Mouse (Mus musculus): Measurements from ENCODE around the gene Rpl39. TPM values are rescaled to one million over a fixed set of nuclear protein-coding genes. Genes with fewer than 3 reads are reported as not detected.

Gene Rpl39
- 1,000 to 10,000 TPM; 1,621 to 1,624 TPM for total RNA-seq (2023)

DNA sequence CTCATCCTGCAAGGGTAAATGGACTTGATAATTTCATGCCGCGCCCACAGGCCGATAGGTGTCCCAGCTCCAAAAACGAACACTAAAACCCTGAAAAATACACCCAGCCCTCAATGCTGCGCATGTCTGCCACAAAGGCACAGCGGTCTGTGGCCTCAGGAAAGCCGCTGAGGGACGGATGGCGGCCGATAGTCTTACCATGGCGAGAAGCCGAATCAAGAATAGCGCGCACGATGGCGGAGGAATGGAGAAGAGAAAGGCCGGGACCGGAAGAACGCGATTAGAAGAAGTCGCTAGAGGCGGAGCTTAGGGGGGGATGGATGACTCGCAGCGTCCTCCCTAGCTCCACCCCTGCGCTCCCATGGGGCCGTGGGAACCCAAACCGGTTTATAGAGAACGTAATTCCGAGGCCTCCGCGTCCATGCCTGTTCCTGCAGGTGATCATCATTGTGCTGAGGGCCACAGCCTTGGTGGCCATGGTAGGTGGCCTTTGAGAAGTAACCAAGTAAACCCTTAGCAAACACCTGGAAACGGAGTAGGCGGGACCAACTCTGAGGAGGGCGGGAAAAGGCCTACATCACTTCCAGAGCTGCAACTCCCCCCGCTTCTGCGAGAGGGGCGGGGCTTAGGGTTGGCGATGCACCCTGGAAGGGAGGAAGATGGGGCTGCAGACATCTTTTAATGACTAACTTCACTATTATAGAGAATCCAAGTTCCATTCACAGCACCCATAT lies at the start of gene Rpl39:
Rpl39 (minus strand) TSS at position 476 of the 734 bp plus-strand sequence.

DNA sequence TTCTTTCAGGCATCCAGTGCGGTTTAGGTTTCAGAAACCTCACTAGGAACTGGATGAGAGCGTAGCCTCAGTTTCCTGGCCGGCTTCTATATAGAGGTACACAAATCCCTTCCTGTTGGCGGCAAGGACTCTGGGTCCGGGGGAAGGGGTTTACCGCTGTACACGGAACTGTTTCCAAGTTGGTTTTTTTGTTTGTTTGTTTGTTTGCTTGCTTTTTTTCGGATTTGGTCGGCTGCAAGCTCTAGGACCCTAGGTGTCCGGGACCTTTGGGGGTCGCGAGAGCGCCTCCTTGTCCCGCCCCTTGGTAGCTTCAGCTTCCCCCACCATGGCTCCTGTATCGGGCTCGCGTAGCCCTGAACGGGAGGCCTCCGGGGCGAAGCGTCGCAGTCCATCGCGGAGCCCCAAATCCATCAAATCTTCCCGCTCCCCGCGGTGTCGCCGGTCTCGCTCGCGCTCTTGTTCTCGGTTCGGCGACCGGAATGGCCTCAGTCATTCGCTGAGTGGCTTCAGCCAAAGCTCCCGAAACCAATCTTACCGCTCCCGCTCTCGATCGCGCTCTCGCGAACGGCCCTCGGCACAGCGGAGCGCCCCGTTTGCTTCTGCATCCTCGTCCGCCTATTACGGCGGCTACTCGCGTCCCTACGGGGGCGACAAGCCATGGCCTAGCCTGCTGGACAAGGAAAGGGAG lies 41.6 kb upstream of the Rpl39 start, which contains the start of gene Nkap:
Nkap (plus strand) TSS at position 125 of the 688 bp plus-strand sequence.

DNA sequence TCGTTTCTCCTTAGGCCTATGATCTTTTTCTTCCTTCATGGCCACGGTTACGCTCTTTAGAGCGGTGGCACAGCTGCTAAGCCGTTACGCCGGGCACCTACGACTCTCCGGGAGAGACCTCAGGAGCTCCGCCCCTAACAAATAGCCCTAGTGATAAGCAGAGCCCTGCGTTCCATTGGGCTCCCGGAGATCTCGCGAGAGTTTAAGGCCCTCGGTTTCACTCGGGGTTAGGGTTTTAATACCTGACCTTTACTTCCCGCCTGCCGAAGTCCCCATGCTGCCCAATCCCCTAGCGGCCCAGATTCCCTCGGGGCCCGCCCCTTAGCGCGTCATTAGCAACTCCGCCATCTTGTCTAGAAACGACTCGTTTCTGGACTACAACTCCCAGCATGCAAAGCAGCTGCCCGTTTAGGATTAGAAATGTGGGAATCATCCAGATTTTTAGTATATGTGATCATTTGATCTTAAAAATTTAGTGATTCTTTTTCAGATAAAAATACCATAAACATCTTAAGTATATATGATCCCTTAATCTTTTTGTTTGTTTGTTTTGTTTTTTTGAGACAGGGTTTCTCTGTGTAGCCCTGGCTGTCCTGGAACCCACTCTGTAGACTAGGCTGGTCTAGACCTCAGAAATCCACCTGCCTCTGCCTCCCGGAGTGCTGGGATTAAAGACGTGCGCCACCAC lies 25.1 kb upstream of the Rpl39 start, which contains the start of gene Upf3b:
Upf3b (minus strand) TSS at position 130 of the 688 bp plus-strand sequence.

DNA sequence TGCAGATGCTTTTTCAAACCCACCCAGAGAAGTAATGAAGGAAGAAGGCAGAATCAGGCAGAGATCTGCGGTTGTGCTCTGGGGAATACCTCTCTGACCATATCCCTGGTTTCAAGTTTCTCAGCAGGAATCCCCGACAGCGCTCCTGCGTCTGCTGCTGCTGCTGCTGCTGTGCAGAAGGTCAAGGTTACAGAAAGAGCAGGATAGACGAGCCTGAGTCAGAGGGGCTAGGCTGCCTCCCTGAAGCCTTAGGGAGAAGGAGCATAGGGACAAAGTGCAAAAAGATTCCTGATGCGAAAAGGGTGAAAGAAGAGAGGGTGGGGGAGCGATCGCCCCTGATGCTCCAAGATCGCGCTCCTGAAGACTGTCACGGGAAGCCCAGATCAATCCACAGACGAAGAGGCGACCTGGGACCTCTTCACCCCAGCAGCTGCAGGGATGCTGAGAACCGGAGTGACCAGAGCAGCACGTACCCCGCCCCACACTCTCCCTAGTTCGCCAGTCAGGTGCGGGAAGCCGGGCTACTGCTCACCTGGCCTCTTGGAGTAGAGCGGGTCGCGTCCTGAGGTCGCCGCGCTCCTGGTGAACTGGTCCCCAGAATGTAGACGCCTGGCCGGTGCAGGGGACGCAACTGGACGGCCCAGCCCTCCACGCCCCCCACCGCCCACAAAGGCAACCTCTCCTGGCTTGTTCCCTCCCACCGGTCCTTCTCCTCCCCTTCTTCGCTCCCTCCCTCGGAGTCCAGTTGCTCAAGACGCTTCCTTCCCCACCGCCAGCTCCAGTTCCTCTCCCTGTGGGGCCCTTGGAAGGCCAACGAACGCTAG lies 36.9 kb downstream of the Rpl39 start, which contains the start of gene Sowahd:
Sowahd (plus strand) TSS at position 780 of the 824 bp plus-strand sequence.

Other genes starting within 250 kb of the Rpl39 start
- gene Ube2a, start 211.5 kb downstream of the Rpl39 start, total RNA-seq (2023): 10 to 100 TPM; 62.5 to 69.3 TPM
- gene C330007P06Rik, start 211.3 kb downstream of the Rpl39 start, total RNA-seq (2023): 10 to 100 TPM; 38.2 to 39.9 TPM
- 10 to 100 TPM; 15.6 to 15.7 TPM for gene Nkrf, start 182.5 kb downstream of the Rpl39 start, total RNA-seq (2023)
- gene Sept6, start 93.6 kb downstream of the Rpl39 start, total RNA-seq (2023): 100 to 1,000 TPM; 162 to 167 TPM
- not detected for gene Sowahd, start 36.6 kb downstream of the Rpl39 start, total RNA-seq (2023)
- gene Upf3b, start 24.9 kb upstream of the Rpl39 start, total RNA-seq (2023): 10 to 100 TPM; 29.2 to 31.6 TPM
- 10 to 100 TPM; 14.3 to 19.1 TPM for gene Nkap, start 41.4 kb upstream of the Rpl39 start, total RNA-seq (2023)
- gene Akap14, start 83.4 kb upstream of the Rpl39 start, total RNA-seq (2023): under 1 TPM in 1 of 2 experiments, not detected in 1; 0.33 TPM
- gene Ndufa1, start 105.8 kb upstream of the Rpl39 start, total RNA-seq (2023): 100 to 1,000 TPM in 1 of 2 experiments, 10 to 100 TPM in 1; 83.6 to 118 TPM
- 1 to 10 TPM; 3.0 to 3.5 TPM for gene Rnf113a1, start 105.8 kb upstream of the Rpl39 start, total RNA-seq (2023)
- gene Gm9, start 125.6 kb upstream of the Rpl39 start, total RNA-seq (2023): not detected
- not detected for gene Rhox1, start 136.9 kb upstream of the Rpl39 start, total RNA-seq (2023)
- not detected for gene Rhox2a, start 159.6 kb upstream of the Rpl39 start, total RNA-seq (2023)
- gene Rhox3a, start 164.5 kb upstream of the Rpl39 start, total RNA-seq (2023): not detected
- gene Rhox4a, start 179.9 kb upstream of the Rpl39 start, total RNA-seq (2023): not detected